Mouse (Mus musculus): ENCODE measurements around the gene Cux2. TPM values are rescaled to one million over a fixed set of nuclear protein-coding genes. Genes with fewer than 3 reads are reported as not detected.

Gene Cux2
- polyA plus RNA-seq, 1 experiment from 2014 or later = 3.1 TPM

DNA sequence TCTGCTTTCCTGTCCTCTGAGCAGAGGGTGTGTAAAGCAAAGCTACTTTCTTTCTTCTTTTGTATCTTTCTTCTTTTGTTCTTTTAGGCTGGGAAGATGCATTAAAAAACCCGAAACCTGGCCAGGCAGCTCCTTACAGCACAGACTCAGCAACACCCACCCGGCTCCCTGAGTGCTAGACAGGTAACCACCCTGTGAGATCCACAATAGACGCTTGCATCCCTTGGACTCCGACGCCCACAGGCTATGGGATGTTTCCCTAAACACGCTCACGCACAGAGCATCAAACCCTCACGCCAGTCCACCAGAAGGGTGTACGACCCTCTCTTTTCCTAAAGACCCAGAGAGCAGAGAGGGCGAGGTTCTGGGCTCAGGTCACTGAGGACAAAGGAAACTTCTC, 155.3 kb downstream of the Cux2 start:
- Histone ChIP-seq H3K27ac (ENCODE audit: low read length) (no peak overlapping the region), H3K9ac (ENCODE audit: low read depth, low read length) (no peak overlapping the region), H3K4me2 (ENCODE audit: low read depth, low read length) (no peak overlapping the region), H3K36me3 (ENCODE audit: control insufficient read depth, insufficient read depth) (no peaks in the 10 kb centered on the region), H3K9me3 (replicated peaks; ENCODE audit: control insufficient read depth, low read length) (no peaks in the 10 kb centered on the region), H3K4me3 (ENCODE audit: low read depth, low read length) (no peak overlapping the region), H3K27me3 (ENCODE audit: control insufficient read depth, insufficient read depth, low read depth, low read length) (no peaks in the 10 kb centered on the region), H3K4me1 (ENCODE audit: control insufficient read depth, low read depth, low read length) (no peaks in the 10 kb centered on the region)
- WGBS (ENCODE audit: insufficient replicate concordance) = 56% methylated on average over 10 of the region's 10 CpGs
- ATAC-seq (ENCODE audit: low read depth) = no peak

DNA sequence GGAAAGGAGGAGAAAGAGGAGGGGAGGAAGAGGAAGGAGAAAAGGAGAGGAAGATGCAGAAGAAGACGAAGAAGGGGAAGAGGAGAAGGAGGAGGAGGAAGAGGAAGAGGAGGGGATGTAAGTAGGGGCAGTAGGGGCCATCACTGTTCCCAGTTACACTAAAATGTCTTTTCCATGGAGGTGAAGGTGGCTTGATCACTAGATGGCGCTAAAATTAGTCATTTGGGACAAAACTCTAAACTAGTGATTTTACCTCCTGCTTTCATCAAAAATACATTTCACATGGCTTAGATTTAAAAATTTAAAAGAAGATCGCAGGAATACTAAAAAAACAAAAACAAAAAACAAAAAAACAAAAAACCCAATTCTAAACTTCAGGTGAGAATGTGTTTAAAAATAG, 156.3 kb downstream of the Cux2 start:
- ATAC-seq (ENCODE audit: low read depth) = no peak

DNA sequence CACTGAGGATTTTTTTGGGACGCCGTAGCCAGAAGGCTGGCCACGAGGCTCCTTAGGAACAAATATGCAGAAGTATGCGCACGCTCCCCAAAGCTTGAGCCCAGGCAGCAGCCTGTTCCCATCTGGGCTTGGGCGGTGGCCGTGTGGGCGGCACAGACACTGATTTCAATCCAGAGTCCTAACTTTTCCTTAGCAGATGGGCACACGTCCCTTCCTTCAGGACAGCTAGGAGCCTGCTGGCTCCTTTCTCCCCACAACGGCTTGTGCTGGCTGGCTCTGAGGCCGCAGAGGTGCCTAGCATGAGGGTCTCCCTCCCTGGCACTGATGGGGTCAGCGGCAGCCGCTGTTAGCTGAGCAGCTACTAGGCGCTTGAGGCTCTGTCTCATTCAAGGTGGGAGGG, 157.6 kb downstream of the Cux2 start:
- H3K27ac ChIP-seq (ENCODE audit: low read length) = no peak overlapping the region
- H3K36me3 ChIP-seq (ENCODE audit: control insufficient read depth, insufficient read depth) = no peaks in the 10 kb centered on the region; the same call in 1 of the 2 replicates
- H3K9ac ChIP-seq (ENCODE audit: low read depth, low read length) = no peak overlapping the region
- H3K4me2 ChIP-seq (ENCODE audit: low read depth, low read length) = no peak overlapping the region
- H3K9me3 ChIP-seq (replicated peaks; ENCODE audit: control insufficient read depth, low read length) = peaks cover 2% of the 10 kb centered on the region; the same call in 1 of the 2 replicates
- H3K4me1 ChIP-seq (ENCODE audit: control insufficient read depth, low read depth, low read length) = no peaks in the 10 kb centered on the region
- H3K4me3 ChIP-seq (ENCODE audit: low read depth, low read length) = no peak overlapping the region
- no peak for ATAC-seq (ENCODE audit: low read depth)
- 80% methylated on average over 14 of the region's 14 CpGs for WGBS (ENCODE audit: insufficient replicate concordance)
- no peaks in the 10 kb centered on the region for H3K27me3 ChIP-seq (ENCODE audit: control insufficient read depth, insufficient read depth, low read depth, low read length)

More for the DNA sequence above, 156.3 kb downstream of the Cux2 start:
- no peaks in the 10 kb centered on the region for H3K4me1 ChIP-seq (ENCODE audit: control insufficient read depth, low read depth, low read length)
- H3K36me3 ChIP-seq (ENCODE audit: control insufficient read depth, insufficient read depth) = no peaks in the 10 kb centered on the region
- no peak overlapping the region for H3K9ac ChIP-seq (ENCODE audit: low read depth, low read length)
- no peak overlapping the region for H3K4me2 ChIP-seq (ENCODE audit: low read depth, low read length)
- H3K27me3 ChIP-seq (ENCODE audit: control insufficient read depth, insufficient read depth, low read depth, low read length) = no peaks in the 10 kb centered on the region
- H3K9me3 ChIP-seq (replicated peaks; ENCODE audit: control insufficient read depth, low read length) = no peaks in the 10 kb centered on the region
- no peak overlapping the region for H3K27ac ChIP-seq (ENCODE audit: low read length)
- 17% methylated on average over 3 of the region's 3 CpGs for WGBS (ENCODE audit: insufficient replicate concordance)
- no peak overlapping the region for H3K4me3 ChIP-seq (ENCODE audit: low read depth, low read length)

DNA sequence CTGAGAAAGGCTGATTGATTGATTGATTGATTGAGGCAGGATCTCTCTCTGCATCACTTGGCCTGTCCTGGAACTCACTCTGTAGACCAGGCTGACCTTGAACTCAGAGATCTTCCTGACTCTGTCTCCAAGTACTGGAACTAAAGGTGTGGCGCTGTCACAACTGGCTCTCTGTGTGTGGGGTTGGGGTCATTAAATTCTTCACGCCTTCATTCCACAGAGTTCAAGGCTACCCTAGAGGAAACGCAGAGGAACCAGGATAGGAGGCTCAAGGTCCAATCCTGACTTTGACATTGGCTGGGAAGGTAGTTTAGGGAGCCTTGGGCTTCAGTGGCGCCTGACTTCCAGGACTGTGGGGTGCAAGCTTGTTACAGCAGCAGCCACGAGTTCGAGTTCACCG, 159.0 kb downstream of the Cux2 start:
- Histone ChIP-seq H3K36me3 (ENCODE audit: control insufficient read depth, insufficient read depth) (no peaks in the 10 kb centered on the region; the same call in 1 of the 2 replicates), H3K9me3 (replicated peaks; ENCODE audit: control insufficient read depth, low read length) (peaks cover 2% of the 10 kb centered on the region; the same call in 1 of the 2 replicates), H3K4me1 (ENCODE audit: control insufficient read depth, low read depth, low read length) (no peaks in the 10 kb centered on the region), H3K4me2 (ENCODE audit: low read depth, low read length) (no peak overlapping the region), H3K27ac (ENCODE audit: low read length) (no peak overlapping the region), H3K27me3 (ENCODE audit: control insufficient read depth, insufficient read depth, low read depth, low read length) (no peaks in the 10 kb centered on the region), H3K4me3 (ENCODE audit: low read depth, low read length) (no peak overlapping the region), H3K9ac (ENCODE audit: low read depth, low read length) (no peak overlapping the region)
- ATAC-seq (ENCODE audit: low read depth) = no peak
- 63% methylated on average over 7 of the region's 7 CpGs for WGBS (ENCODE audit: insufficient replicate concordance)

DNA sequence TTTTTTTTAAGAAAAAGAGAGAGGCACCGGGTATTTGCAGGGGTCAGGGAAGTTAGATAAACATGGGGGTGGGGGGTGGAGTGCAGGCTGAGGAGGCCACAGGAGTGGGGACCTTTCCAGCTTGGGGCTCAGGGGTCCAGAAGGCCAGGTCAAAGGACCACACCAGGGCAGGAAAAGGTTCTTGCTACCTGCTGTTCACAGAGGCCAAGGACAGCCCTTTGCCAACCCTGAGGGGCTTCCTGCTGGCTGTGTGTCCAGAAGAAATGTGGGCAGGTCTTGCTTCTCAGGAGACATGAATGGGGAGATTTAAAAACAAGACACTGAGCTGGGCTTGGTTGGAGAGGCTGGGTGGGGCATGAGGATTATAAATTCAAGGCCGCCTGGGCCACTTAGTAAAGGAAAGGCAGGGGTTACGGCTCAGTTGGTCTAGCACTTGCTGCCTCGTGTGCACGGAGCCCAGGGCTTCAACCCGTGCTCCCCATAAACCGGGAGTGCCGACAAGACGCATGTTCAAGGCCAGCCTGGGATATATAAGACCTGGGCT, 160.0 kb downstream of the Cux2 start:
- Histone ChIP-seq H3K4me3 (ENCODE audit: low read depth, low read length) (no peak overlapping the region), H3K9me3 (replicated peaks; ENCODE audit: control insufficient read depth, low read length) (peaks cover 2% of the 10 kb centered on the region; the same call in 1 of the 2 replicates), H3K27ac (ENCODE audit: low read length) (no peak overlapping the region), H3K4me2 (ENCODE audit: low read depth, low read length) (no peak overlapping the region), H3K4me1 (ENCODE audit: control insufficient read depth, low read depth, low read length) (no peaks in the 10 kb centered on the region), H3K9ac (ENCODE audit: low read depth, low read length) (no peak overlapping the region), H3K36me3 (ENCODE audit: control insufficient read depth, insufficient read depth) (no peaks in the 10 kb centered on the region; the same call in 1 of the 2 replicates), H3K27me3 (ENCODE audit: control insufficient read depth, insufficient read depth, low read depth, low read length) (no peaks in the 10 kb centered on the region)
- no peak for ATAC-seq (ENCODE audit: low read depth)
- 57% methylated on average over 9 of the region's 9 CpGs for WGBS (ENCODE audit: insufficient replicate concordance)

DNA sequence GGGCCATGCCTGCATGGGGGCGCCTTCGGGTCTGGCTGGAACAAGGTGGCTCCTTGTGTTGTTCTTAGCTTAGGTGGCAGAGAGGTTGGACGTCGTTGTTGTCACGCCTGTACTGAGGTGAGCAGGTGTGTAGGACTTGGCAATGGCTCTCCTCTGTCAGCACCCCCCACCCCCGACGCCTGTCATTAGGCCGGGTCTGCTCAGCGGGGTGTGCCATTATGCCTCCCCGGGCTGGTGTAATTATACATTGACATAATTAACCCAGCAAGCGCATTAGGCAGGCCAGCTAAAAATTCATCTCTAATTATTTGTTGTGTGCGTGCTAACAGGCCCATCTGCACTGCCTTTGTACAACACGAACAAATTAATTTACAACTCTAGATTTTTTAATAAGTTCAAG, 160.5 kb downstream of the Cux2 start:
- no peaks in the 10 kb centered on the region; the same call in 1 of the 2 replicates for H3K36me3 ChIP-seq (ENCODE audit: control insufficient read depth, insufficient read depth)
- H3K9ac ChIP-seq (ENCODE audit: low read depth, low read length) = no peak overlapping the region
- H3K4me3 ChIP-seq (ENCODE audit: low read depth, low read length) = no peak overlapping the region
- peaks cover 2% of the 10 kb centered on the region; the same call in 1 of the 2 replicates for H3K9me3 ChIP-seq (replicated peaks; ENCODE audit: control insufficient read depth, low read length)
- H3K27ac ChIP-seq (ENCODE audit: low read length) = no peak overlapping the region
- ATAC-seq (ENCODE audit: low read depth) = no peak
- no peaks in the 10 kb centered on the region for H3K4me1 ChIP-seq (ENCODE audit: control insufficient read depth, low read depth, low read length)
- no peak overlapping the region for H3K4me2 ChIP-seq (ENCODE audit: low read depth, low read length)
- H3K27me3 ChIP-seq (ENCODE audit: control insufficient read depth, insufficient read depth, low read depth, low read length) = no peaks in the 10 kb centered on the region
- 60% methylated on average over 13 of the region's 13 CpGs for WGBS (ENCODE audit: insufficient replicate concordance)

DNA sequence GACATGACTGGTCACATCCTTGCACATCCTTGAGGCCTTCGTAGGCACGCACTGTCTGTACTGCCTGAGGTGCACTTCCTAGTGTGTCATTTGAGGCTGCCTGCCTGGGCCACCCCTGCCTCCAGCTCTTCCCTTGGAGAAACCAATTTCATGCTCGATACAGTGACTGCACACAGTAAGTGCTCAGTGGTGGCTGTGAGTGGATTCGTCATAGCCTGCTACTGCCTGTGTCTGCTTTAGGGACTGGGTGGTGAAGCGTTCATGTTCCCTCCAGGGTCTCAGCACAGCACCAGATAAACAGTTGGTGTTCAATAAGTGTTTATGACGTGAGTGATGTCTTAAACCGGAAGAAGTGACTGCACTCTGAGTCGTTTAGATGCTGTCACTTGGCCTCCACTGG, 166.5 kb downstream of the Cux2 start:
- no peak overlapping the region for H3K9ac ChIP-seq (ENCODE audit: low read depth, low read length)
- H3K27ac ChIP-seq (ENCODE audit: low read length) = no peak overlapping the region
- no peaks in the 10 kb centered on the region for H3K27me3 ChIP-seq (ENCODE audit: control insufficient read depth, insufficient read depth, low read depth, low read length)
- no peak for ATAC-seq (ENCODE audit: low read depth)
- 61% methylated on average over 8 of the region's 8 CpGs for WGBS (ENCODE audit: insufficient replicate concordance)
- no peaks in the 10 kb centered on the region for H3K4me1 ChIP-seq (ENCODE audit: control insufficient read depth, low read depth, low read length)
- H3K9me3 ChIP-seq (replicated peaks; ENCODE audit: control insufficient read depth, low read length) = peaks cover 2% of the 10 kb centered on the region; the same call in 1 of the 2 replicates
- H3K4me3 ChIP-seq (ENCODE audit: low read depth, low read length) = no peak overlapping the region
- H3K36me3 ChIP-seq (ENCODE audit: control insufficient read depth, insufficient read depth) = no peaks in the 10 kb centered on the region; the same call in 1 of the 2 replicates
- no peak overlapping the region for H3K4me2 ChIP-seq (ENCODE audit: low read depth, low read length)

DNA sequence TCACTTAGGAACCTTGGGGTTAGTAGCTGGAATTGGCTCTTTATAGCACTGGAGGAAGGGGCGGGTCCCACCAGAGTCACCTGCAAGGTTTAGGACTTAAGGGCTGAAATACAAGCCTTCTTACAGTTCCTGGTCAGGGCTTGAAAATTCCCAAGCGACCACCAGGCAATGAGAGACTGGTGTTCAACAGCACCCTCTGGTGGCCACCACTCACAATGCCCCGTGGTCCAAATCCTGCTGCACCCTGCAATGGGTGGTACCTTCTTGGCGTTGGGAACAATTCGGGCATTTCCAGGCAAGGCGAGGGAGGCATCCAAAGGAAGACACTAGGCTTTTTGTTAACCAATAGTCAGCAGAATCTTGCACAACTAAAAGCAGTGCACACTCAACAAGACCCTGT, 170.7 kb downstream of the Cux2 start:
- ATAC-seq (ENCODE audit: low read depth) = no peak
- H3K36me3 ChIP-seq (ENCODE audit: control insufficient read depth, insufficient read depth) = no peaks in the 10 kb centered on the region
- no peak overlapping the region for H3K27ac ChIP-seq (ENCODE audit: low read length)
- H3K9me3 ChIP-seq (replicated peaks; ENCODE audit: control insufficient read depth, low read length) = no peaks in the 10 kb centered on the region
- 48% methylated on average over 6 of the region's 6 CpGs for WGBS (ENCODE audit: insufficient replicate concordance)
- no peaks in the 10 kb centered on the region for H3K4me1 ChIP-seq (ENCODE audit: control insufficient read depth, low read depth, low read length)
- H3K9ac ChIP-seq (ENCODE audit: low read depth, low read length) = no peak overlapping the region
- H3K27me3 ChIP-seq (ENCODE audit: control insufficient read depth, insufficient read depth, low read depth, low read length) = no peaks in the 10 kb centered on the region
- H3K4me2 ChIP-seq (ENCODE audit: low read depth, low read length) = no peak overlapping the region
- no peak overlapping the region for H3K4me3 ChIP-seq (ENCODE audit: low read depth, low read length)

DNA sequence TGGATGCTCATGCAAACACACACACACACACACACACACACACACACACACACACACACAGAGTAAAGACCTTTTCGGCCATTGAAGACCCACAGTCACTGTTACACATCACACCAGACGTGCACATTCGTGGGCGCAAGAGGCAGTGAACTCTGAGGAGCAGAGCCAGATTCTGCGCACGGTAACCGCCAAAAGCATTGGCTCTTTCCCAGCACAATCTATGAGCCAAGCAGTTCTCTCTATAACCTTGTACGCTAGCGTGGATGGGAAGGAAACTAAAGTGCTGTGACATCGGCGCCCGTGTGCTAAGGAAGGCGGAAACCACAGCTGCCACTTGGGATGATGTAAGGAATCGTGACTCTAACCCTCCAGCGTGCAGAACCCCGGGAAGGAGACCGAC, 171.2 kb downstream of the Cux2 start:
- H3K4me1 ChIP-seq (ENCODE audit: control insufficient read depth, low read depth, low read length) = no peaks in the 10 kb centered on the region
- H3K27me3 ChIP-seq (ENCODE audit: control insufficient read depth, insufficient read depth, low read depth, low read length) = no peaks in the 10 kb centered on the region
- no peak for ATAC-seq (ENCODE audit: low read depth)
- H3K4me3 ChIP-seq (ENCODE audit: low read depth, low read length) = no peak overlapping the region
- no peaks in the 10 kb centered on the region for H3K36me3 ChIP-seq (ENCODE audit: control insufficient read depth, insufficient read depth)
- H3K27ac ChIP-seq (ENCODE audit: low read length) = no peak overlapping the region
- whole genome bisulfite sequencing (ENCODE audit: insufficient replicate concordance) = 67% methylated on average over 17 of the region's 17 CpGs
- H3K9me3 ChIP-seq (replicated peaks; ENCODE audit: control insufficient read depth, low read length) = no peaks in the 10 kb centered on the region
- no peak overlapping the region for H3K4me2 ChIP-seq (ENCODE audit: low read depth, low read length)
- H3K9ac ChIP-seq (ENCODE audit: low read depth, low read length) = no peak overlapping the region
